Mouse (Mus musculus) kidney, postnatal 36 days (tissue): ENCODE results near the gene Cep170.

Experiments
- DNase-seq, 2 experiments: peaks; one replicate each; pipeline ENCODE4 v3.0.0; 2021 to 2022; ENCODE audit warnings: mixed read lengths in 2 of 2

Cep170 gene

GRCm38 (mm10) chr1:176732834-176733233 lies 81.0 kb downstream of the Cep170 start:
- DNase-seq, result no peak

DNA sequence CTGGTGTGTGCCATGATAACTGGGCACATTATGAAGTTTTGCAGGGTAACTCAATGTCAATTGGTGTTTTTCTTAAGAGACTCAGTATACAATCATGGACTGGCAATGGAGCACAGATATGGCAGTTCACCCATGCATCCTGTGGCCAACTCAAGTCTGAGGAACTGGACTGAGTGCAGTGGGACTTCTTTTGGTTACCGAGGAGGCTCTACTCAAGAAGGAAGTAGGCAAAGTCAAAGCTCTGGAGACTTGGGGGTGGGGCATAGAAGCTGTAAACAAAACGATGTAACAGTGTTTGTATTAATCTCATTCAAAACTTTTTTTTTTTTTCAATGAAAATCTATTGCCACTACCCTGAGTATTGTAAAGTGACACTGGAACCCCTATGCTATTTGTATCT lies 83.3 kb downstream of the Cep170 start:
- no peak for DNase-seq

DNA sequence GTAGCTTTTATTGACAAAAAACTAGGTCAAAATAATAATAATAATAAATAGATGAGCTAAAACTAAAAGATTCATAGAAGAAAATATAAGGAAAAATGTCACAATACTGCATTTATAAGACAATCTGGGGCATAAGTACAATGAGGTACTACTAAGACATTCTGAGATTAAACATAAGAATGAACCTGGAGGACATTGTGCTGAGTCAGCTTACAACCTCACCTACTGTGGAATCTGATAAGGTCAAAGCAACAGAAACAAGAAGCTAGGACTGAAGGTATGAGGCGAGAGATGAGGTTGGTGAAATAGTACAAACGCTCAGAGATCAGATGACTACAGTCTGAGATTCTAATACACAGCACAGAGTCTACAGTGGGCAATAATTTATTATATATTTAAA lies 86.5 kb downstream of the Cep170 start:
- no peak for DNase-seq

GRCm38 (mm10) chr1:176724771-176725170 lies 89.1 kb downstream of the Cep170 start:
- no peak for DNase-seq

DNA sequence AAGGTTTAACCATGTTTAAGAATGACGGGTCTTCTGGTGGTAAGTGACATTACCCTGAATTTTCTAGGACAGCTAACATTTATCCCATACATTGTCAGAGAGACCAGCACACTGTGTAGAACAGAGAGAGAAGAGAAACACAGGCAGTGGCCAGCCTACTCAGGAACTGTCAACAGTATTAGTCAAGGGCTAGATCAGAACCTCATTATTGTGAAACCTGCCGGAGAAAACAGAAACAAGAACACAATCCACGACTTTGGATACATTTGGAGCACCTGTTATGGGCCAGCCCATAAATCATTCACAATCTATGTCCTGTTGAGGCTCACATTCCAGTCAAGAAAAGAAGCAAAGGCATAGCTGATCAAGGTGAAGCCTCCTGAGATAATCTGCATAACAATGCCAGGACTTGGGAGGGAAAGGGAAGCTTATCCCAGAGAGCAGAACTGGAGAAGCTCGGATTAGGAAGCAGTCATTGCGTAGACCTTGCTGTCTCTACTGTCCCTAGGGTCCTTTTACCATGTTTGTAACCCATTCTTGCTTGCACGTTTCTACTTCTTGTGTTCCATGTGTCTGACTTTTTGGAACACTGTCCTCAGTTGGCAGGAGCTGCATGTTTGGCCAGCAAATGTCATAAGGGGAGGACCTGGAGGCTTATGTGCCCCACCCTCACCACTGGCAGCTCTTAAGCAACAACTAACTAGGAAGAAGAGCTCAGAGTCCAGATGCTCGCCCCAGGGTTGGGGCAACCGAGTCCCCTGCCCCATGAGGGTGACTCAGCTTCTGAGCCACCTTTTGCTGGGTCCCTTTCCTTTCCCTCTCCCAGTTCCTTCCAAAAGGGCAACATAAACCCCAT lies 89.8 kb downstream of the Cep170 start:
- DNase-seq, result no peak

- peak; percentile 43 to 62 for DNase-seq
Observed at GRCm38 (mm10) chr1:176712436-176712835, 101.4 kb downstream of the Cep170 start.

GRCm38 (mm10) chr1:176700226-176700625 lies 113.6 kb downstream of the Cep170 start:
- no peak for DNase-seq

GRCm38 (mm10) chr1:176699793-176700192 lies 114.1 kb downstream of the Cep170 start:
- peak; percentile 5 to 65 for DNase-seq

GRCm38 (mm10) chr1:176698647-176699046 lies 115.2 kb downstream of the Cep170 start:
- no peak for DNase-seq

DNA sequence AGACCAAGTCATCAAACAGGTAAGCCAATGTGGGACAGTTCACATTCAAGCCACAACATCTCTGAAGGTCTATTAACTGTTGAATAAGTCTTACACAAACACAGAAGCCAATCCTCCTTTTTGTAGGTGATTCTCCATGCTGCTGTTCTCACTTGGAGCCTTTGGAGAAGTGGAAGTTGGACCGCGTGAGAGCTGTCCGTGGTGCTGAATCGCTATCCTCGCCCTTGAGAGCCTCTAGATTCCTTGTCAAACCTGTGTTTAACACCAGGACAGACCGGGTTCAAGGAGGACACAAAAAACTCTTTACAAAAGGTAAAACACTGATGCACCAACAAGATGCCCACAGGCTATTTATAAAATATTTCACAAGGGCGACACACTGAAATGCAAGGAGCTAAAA lies 116.8 kb downstream of the Cep170 start:
- DNase-seq, result peak; percentile 33 to 78

DNA sequence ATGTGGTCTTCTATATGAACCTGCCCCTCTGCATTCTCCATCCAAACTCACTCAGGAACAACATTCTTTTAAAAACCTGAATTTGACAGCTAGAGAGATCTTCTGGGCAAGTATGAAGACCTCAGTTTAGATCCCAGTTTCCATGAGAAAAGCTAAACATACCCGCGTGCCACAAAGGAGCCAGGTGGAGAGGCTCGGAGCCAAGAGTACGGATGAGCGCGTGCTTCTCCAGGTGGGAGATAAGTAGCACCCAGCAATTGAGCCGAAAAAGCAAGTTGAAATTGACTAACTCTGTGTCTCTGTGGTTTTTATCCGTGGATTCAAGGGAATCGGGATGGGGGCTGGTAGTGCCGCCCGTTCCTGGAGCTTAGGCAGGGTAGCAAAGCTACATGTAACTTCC lies 122.8 kb downstream of the Cep170 start:
- no peak for DNase-seq

DNA sequence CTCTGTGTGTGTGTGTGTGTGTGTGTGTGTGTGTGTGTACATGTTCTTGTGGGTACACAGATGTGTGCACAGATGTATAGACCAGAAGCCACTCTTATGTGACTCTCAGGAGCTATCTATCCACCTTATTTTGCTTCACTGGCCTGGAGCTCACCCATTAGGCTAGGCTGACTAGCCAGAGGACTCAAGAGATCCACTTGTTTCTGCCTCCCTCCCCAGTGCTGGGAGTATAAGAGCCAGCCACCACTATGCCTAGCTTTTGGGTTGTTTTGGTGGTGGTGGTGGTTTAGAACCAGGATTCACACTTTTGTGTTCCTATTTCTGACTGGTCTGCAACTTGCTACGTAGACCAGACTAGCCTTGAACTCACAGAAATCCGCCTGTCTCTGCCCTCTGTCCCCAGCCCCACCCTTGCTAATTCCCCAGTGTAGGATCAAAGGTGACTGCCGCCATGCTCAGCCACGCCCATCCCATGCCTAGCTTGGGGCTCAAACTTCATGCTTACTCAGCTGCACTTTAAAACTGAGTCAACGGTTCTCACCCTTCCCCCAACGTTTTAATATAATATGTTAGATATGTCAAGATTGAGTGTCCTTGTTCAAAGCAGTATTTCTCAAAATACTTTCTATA lies 125.5 kb downstream of the Cep170 start:
- DNase-seq, result no peak
